Mouse (Mus musculus) myocyte (in vitro differentiated cells): ENCODE data around the gene Gm5475. TPM values are rescaled to one million over a fixed set of nuclear protein-coding genes. Genes with fewer than 3 reads are reported as not detected.

Experiments
- H3K27me3 ChIP-seq: one replicate; pipeline ENCODE4 v1.6.1; 2011; ENCODE audit not compliant: control insufficient read depth, insufficient read depth, insufficient read length
- H3K36me3 ChIP-seq: one replicate; pipeline ENCODE4 v1.6.1; 2011; ENCODE audit not compliant: control insufficient read depth, insufficient read depth
- H3K4me2 ChIP-seq: one replicate; pipeline ENCODE4 v1.6.1; 2011; ENCODE audit warnings: low read depth, control low read depth
- H3K4me3 ChIP-seq: one replicate; pipeline ENCODE4 v1.5.1; 2011; ENCODE audit warnings: mild to moderate bottlenecking, control low read depth, moderate library complexity
- H3K79me2 ChIP-seq: one replicate; pipeline ENCODE4 v1.6.1; 2011; ENCODE audit not compliant: control insufficient read depth, insufficient read depth
- H3ac ChIP-seq: one replicate; pipeline ENCODE4 v1.6.1; 2011; ENCODE audit not compliant: control insufficient read depth, insufficient read length
- CEBPB ChIP-seq: IDR thresholded peaks from 2 replicates; pipeline ENCODE4 v1.6.1; 2011; ENCODE audit warnings: mild to moderate bottlenecking, moderate library complexity; ENCODE audit not compliant: poor library complexity, insufficient read depth, severe bottlenecking
- E2F4 ChIP-seq: IDR thresholded peaks from one replicate; pipeline ENCODE4 v1.6.1; 2011; ENCODE audit warnings: mild to moderate bottlenecking, control low read depth, moderate library complexity; ENCODE audit not compliant: insufficient read depth
- MAX ChIP-seq: IDR thresholded peaks from one replicate; pipeline ENCODE4 v1.6.1; 2011; ENCODE audit warnings: low read depth, mild to moderate bottlenecking, control low read depth
- MYOD1 ChIP-seq, 3 experiments: IDR thresholded peaks; one replicate each; pipeline ENCODE4 v1.6.1; 2011; ENCODE audit warnings: control low read depth in 2 of 3, low read depth in 2 of 3, mild to moderate bottlenecking in 2 of 3, moderate library complexity in 1 of 3; ENCODE audit not compliant: insufficient read length in 2 of 3, control insufficient read depth in 1 of 3
- MYOG ChIP-seq, 3 experiments: IDR thresholded peaks; one replicate each; pipeline ENCODE4 v1.6.1; 2011; ENCODE audit warnings: control low read depth in 2 of 3, low read depth in 2 of 3, mild to moderate bottlenecking in 2 of 3; ENCODE audit not compliant: insufficient read length in 2 of 3, control insufficient read depth in 1 of 3, insufficient read depth in 1 of 3
- POLR2A ChIP-seq: IDR thresholded peaks from one replicate; pipeline ENCODE4 v1.6.1; 2011; ENCODE audit warnings: low read depth, mild to moderate bottlenecking, control low read depth, moderate library complexity; ENCODE audit not compliant: insufficient read length
- POLR2AphosphoS2 ChIP-seq: IDR thresholded peaks from one replicate; pipeline ENCODE4 v1.6.1; 2011; ENCODE audit warnings: low read depth, control low read depth; ENCODE audit not compliant: insufficient read length
- REST ChIP-seq: IDR thresholded peaks from one replicate; pipeline ENCODE4 v1.6.1; 2011; ENCODE audit warnings: mild to moderate bottlenecking, control low read depth, moderate library complexity; ENCODE audit not compliant: insufficient read depth, insufficient read length
- SRF ChIP-seq: IDR thresholded peaks from one replicate; pipeline ENCODE4 v1.6.1; 2011; ENCODE audit warnings: low read depth; ENCODE audit not compliant: control insufficient read depth, insufficient read length
- TCF12 ChIP-seq: IDR thresholded peaks from one replicate; pipeline ENCODE4 v1.6.1; 2011; ENCODE audit warnings: mild to moderate bottlenecking, control low read depth; ENCODE audit not compliant: poor library complexity, insufficient read depth, severe bottlenecking
- TCF3 ChIP-seq: IDR thresholded peaks from one replicate; pipeline ENCODE4 v1.6.1; 2011; ENCODE audit warnings: low read depth, control low read depth; ENCODE audit not compliant: insufficient read length
- USF1 ChIP-seq: IDR thresholded peaks from one replicate; pipeline ENCODE4 v1.6.1; 2011; ENCODE audit warnings: low read depth, mild to moderate bottlenecking, control low read depth, moderate library complexity
- polyA plus RNA-seq: library from polyadenylated mRNA; unstranded; fragments of >200 nt; fragmentation: generic; extraction: Trizol; gene quantifications from one replicate; pipeline ENCODE4 v1.2.1, GENCODE M21; 2012; ENCODE audit warnings: missing spikeins

Gm5475 gene
- polyA plus RNA-seq, 1 experiment, result 0.05 TPM

DNA sequence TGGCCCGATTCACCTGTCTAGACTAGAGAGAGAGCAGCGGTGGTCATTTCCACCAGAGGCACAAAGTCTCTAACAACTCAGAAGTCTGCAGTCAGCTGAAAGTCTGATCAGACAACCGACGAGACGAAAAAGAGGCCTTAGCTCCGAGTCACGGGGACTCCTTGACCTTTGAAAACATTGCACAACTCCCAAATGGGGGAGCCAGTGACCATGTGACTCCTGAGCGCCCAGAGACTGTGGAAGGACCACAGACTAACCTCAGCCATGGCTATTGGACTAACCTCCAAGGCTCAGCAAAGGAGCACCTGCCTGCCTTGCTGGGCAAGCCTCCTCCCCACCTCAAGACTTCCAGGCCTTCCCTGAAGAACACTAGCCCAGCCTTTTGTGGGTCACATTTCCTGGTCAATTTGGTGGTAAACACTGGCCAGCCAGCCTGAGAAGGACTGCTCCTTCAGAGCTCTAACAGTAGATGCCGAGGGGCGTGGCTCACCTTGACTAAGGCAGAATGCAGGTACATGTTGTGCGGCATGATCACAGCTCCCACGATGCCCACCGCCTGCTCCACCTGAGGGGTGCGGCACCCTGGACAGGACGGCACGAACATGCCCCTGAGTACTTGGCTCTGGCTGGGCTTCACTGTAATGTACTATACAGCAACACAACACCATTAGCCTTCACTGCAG, 18.5 kb upstream of the Gm5475 start:
- no peaks in the 10 kb centered on the region for H3K27me3 ChIP-seq
- H3K36me3 ChIP-seq, result peaks cover 68% of the 10 kb centered on the region
- H3K4me3 ChIP-seq, result no peak overlapping the region
- no peak overlapping the region for H3ac ChIP-seq
- no peak overlapping the region for H3K4me2 ChIP-seq
- TF ChIP-seq CEBPB (0 out of 2 replicates have a peak, but pooled peaks have one; percentile 5), USF1 (no peak), MYOD1 (IDR thresholded peaks at IDR 0.05; ENCODE audit: control insufficient read depth in 1 of 3, insufficient read length in 2 of 3, low read depth in 2 of 3) (no peak)
- H3K79me2 ChIP-seq, result no peaks in the 10 kb centered on the region

DNA sequence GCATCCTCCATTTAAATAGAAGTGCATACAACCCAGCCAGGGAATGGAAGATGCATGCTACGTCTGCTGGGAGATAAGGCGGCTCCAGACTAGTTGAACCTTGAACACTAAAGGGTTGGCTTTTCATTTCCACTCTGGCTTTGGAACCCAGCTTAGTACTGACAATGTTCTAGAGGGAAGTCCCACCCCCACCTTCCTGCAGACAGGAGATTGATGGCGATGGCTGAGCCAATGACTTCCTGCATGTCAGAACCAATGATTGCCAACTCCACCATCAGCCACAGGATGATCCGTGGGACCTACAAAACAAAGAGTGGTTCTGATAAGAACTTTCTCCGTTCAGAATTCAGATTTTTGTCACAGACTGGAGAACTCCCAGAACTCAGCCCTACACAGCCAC, 15.9 kb upstream of the Gm5475 start:
- no peak for TF ChIP-seq CEBPB
- TF ChIP-seq POLR2A, result no peak
- TF ChIP-seq TCF3, result no peak
- TF ChIP-seq MAX, result no peak
- no peak for TF ChIP-seq MYOG (IDR thresholded peaks at IDR 0.05; ENCODE audit: control insufficient read depth in 1 of 3, insufficient read depth in 1 of 3, insufficient read length in 2 of 3, low read depth in 2 of 3)
- no peak for TF ChIP-seq POLR2AphosphoS2
- no peak for TF ChIP-seq MYOD1 (IDR thresholded peaks at IDR 0.05; ENCODE audit: control insufficient read depth in 1 of 3, insufficient read length in 2 of 3, low read depth in 2 of 3)
- no peak for TF ChIP-seq E2F4
- no peak for TF ChIP-seq USF1
- no peak for TF ChIP-seq TCF12
- TF ChIP-seq SRF, result no peak
- no peak for TF ChIP-seq REST
- Histone ChIP-seq H3ac (no peak overlapping the region), H3K4me3 (no peak overlapping the region), H3K27me3 (no peaks in the 10 kb centered on the region), H3K79me2 (peaks cover 11% of the 10 kb centered on the region), H3K4me2 (no peak overlapping the region), H3K36me3 (peaks cover 49% of the 10 kb centered on the region)

DNA sequence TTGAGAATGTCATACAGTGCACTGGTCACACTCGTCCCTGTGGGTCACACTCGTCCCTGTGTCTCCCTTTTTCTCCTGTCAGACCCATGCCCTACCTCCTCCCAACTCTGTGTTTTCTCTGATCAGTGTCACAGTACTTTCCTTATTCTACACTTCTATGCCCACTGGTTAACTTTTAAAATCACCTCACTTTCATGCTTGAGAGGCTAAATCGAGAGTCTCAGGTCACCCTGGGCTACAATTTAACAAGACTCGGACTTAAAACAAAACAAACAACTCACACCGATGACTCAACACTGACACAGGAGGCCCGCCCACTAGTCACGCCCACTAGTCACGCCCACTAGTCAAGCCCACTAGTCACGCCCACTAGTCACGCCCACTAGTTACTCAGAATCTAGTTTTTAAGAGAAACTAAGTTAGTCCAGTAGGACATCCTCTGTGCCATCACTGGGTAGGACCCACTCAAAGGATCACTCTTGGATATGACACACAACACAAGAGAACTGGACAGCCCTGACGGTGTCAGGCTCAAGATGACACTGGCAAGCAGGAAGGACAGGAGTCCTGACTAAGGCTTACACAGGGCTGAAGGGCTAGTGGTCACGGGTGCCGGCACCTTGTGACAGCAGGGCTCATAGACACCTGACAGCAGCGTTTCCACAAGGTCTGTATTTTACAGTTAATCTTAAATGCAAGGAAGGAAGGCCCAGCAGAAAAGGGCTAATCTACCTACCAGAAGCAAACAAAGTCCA, 10.9 kb upstream of the Gm5475 start:
- no peak overlapping the region for H3K4me3 ChIP-seq
- H3K4me2 ChIP-seq, result peak overlapping the region; percentile 67
- H3K36me3 ChIP-seq, result peaks cover 15% of the 10 kb centered on the region
- H3K27me3 ChIP-seq, result no peaks in the 10 kb centered on the region
- no peak overlapping the region for H3ac ChIP-seq
- peaks cover 52% of the 10 kb centered on the region for H3K79me2 ChIP-seq
- TF ChIP-seq USF1 (no peak), CEBPB (0 out of 2 replicates have a peak, but pooled peaks have one; percentile 31)

DNA sequence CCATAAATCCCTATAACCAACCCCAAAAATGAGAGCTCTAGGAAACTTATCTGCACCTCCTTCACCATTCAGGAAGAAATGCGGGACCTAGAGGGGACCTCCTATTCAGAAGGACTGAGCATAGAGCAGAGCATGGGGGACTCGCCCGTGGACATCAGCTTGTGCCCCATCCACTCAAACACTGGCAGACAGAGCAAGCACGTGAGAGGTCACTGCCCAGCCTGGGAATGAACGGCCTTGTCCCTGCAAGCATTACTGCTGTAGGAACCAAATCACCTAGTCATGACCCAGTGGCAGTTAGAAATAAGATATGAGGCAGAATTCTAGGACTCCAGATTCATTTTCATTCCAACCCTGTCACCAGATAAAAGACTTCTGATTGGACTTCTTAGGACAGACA, 10.2 kb upstream of the Gm5475 start:
- peaks cover 52% of the 10 kb centered on the region for H3K79me2 ChIP-seq
- H3K36me3 ChIP-seq, result peaks cover 10% of the 10 kb centered on the region
- H3ac ChIP-seq, result no peak overlapping the region
- TF ChIP-seq MYOG (IDR thresholded peaks at IDR 0.05; ENCODE audit: control insufficient read depth in 1 of 3, insufficient read depth in 1 of 3, insufficient read length in 2 of 3, low read depth in 2 of 3) (no peak), MYOD1 (IDR thresholded peaks at IDR 0.05; ENCODE audit: control insufficient read depth in 1 of 3, insufficient read length in 2 of 3, low read depth in 2 of 3) (peak in 1 of 3 experiments; percentile 1)
- H3K27me3 ChIP-seq, result no peaks in the 10 kb centered on the region
- H3K4me2 ChIP-seq, result no peak overlapping the region
- no peak overlapping the region for H3K4me3 ChIP-seq

- no peak overlapping the region for H3K4me3 ChIP-seq
- H3K27me3 ChIP-seq, result no peaks in the 10 kb centered on the region
- TF ChIP-seq POLR2AphosphoS2, result no peak
- no peak for TF ChIP-seq CEBPB
Observed at GRCm38 (mm10) chr15:100413306-100413705, 8.6 kb upstream of the Gm5475 start.

More at GRCm38 (mm10) chr15:100413306-100413705, 8.6 kb upstream of the Gm5475 start:
- H3K79me2 ChIP-seq, result peaks cover 66% of the 10 kb centered on the region
- peak overlapping the region; percentile 66 for H3K4me2 ChIP-seq
- H3ac ChIP-seq, result no peak overlapping the region
- peaks cover 3% of the 10 kb centered on the region for H3K36me3 ChIP-seq
